Mouse (Mus musculus): ENCODE results near the gene Calr4.

The Calr4 gene

GRCm38 (mm10) chr4:109281161-109281560 lies 46.9 kb downstream of the Calr4 start:
- TF ChIP-seq GATA4 (IDR thresholded peaks at IDR 0.05; ENCODE audit: insufficient replicate concordance, low read length), result no peak

GRCm38 (mm10) chr4:109281946-109282345 lies 47.7 kb downstream of the Calr4 start:
- no peak for TF ChIP-seq GATA4 (IDR thresholded peaks at IDR 0.05; ENCODE audit: insufficient replicate concordance, low read length)

- no peak for TF ChIP-seq GATA4 (IDR thresholded peaks at IDR 0.05; ENCODE audit: insufficient replicate concordance, low read length)
Observed at GRCm38 (mm10) chr4:109294629-109295028, 60.3 kb downstream of the Calr4 start.

GRCm38 (mm10) chr4:109296510-109296909 lies 62.2 kb downstream of the Calr4 start:
- no peak for TF ChIP-seq GATA4 (IDR thresholded peaks at IDR 0.05; ENCODE audit: insufficient replicate concordance, low read length)

- no peak for TF ChIP-seq GATA4 (IDR thresholded peaks at IDR 0.05; ENCODE audit: insufficient replicate concordance, low read length)
Observed at GRCm38 (mm10) chr4:109299136-109299535, 64.9 kb downstream of the Calr4 start.
